ENCODE assay signal across 8 mouse cellular contexts in the genomic region with DNA sequence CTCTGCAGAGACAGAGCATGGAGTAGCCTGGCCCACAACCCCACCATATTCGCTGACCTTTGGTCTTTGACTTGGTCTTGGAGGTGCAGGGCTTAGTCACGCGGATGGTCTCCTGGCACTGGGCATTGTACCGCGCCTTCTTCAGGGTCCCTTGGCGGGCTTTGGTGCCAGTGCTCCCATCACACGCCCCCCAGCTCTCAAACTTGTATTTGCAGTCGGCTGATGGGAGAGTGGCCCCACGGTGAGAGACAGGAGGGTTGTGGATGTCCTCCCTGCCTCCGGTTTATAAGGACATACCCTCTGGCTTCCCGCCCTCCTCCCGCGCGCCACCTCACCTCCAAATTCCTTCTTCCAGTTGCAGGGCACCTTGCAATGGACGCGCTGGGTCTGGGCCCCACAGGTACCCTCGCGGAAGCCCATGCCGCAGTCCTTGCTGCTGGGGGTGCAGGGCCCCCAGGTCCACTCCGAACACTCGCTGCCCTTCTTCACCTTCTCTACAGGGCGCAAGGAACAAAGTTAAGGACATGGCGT. TPM values are rescaled to one million over a fixed set of nuclear protein-coding genes. Genes with fewer than 3 reads are reported as not detected.
DNase-seq lines count a peak whose midpoint lies in the region; ATAC-seq and TF ChIP-seq lines count a peak whose summit lies in the region.

No protein-coding gene starts in this region.

- H3K9me3 ChIP-seq in heart, embryonic 12.5 days (replicated peaks): no peaks in the 10 kb centered on the region
- no peaks in the 10 kb centered on the region for H3K9me3 ChIP-seq in hindbrain, embryonic 14.5 days (ENCODE audit: control insufficient read depth, low read length)
- no peaks in the 10 kb centered on the region for H3K9me3 ChIP-seq in liver, embryonic 14.5 days (ENCODE audit: control insufficient read depth, low read length)

- WGBS in heart, embryonic 12.5 days: 3% methylated on average over 23 of the region's 23 CpGs
- WGBS in hindbrain, embryonic 14.5 days: 2% methylated on average over 23 of the region's 23 CpGs
- 26% methylated on average over 23 of the region's 23 CpGs for WGBS in liver, embryonic 14.5 days (ENCODE audit: insufficient replicate concordance)

- H3K4me1 ChIP-seq in heart, embryonic 12.5 days (replicated peaks): peaks cover 58% of the 10 kb centered on the region
- H3K4me1 ChIP-seq in hindbrain, embryonic 14.5 days (replicated peaks; ENCODE audit: control insufficient read depth, insufficient read depth, low read length): peaks cover 15% of the 10 kb centered on the region
- peaks cover 5 to 7% of the 10 kb centered on the region in 2 experiments for H3K4me1 ChIP-seq in liver, embryonic 14.5 days (replicated peaks; ENCODE audit: control insufficient read depth in 2 of 2, insufficient read depth in 2 of 2, low read length in 1 of 2)

- 0 out of 2 replicates have a peak, but pooled peaks cover 7% of the 10 kb centered on the region for H3K27me3 ChIP-seq in heart, embryonic 12.5 days (replicated peaks)
- no peaks in the 10 kb centered on the region for H3K27me3 ChIP-seq in hindbrain, embryonic 14.5 days (ENCODE audit: control insufficient read depth, insufficient read depth, low read length)
- peaks cover 17% of the 10 kb centered on the region for H3K27me3 ChIP-seq in liver, embryonic 14.5 days (ENCODE audit: control insufficient read depth, insufficient read depth, low read length)

- H3K36me3 ChIP-seq in heart, embryonic 12.5 days: peaks cover 30% of the 10 kb centered on the region
- H3K36me3 ChIP-seq in hindbrain, embryonic 14.5 days (replicated peaks; ENCODE audit: control insufficient read depth, insufficient read depth): peaks cover 17% of the 10 kb centered on the region; the same call in 1 of the 2 replicates
- H3K36me3 ChIP-seq in liver, embryonic 14.5 days (replicated peaks; ENCODE audit: control insufficient read depth, insufficient read depth, low read depth): peaks cover 10% of the 10 kb centered on the region

- peak overlapping the region; percentile 83 for H3K9ac ChIP-seq in heart, embryonic 12.5 days
- peak overlapping the region; percentile 84 for H3K9ac ChIP-seq in hindbrain, embryonic 14.5 days
- H3K9ac ChIP-seq in liver, embryonic 14.5 days (replicated peaks): no peak overlapping the region

- DNase-seq in heart, adult 18-20 months: no peak
- DNase-seq in cerebellum, adult 9-11 months: peak; percentile 64
- DNase-seq in hindbrain, embryonic 14.5 days (ENCODE audit: low spot score): no peak
- DNase-seq in liver, embryonic 14.5 days (ENCODE audit: low read depth in 3 of 3, low spot score in 3 of 3): no peak
- no peak for DNase-seq in urinary bladder, postnatal 4 days (ENCODE audit: low spot score in 2 of 2)
- DNase-seq in gastrocnemius, postnatal 4 days (ENCODE audit: low spot score in 2 of 2): no peak
- no peak for DNase-seq in adipocyte (ENCODE audit: low spot score)

- no peak for TF ChIP-seq EP300 in liver, embryonic 14.5 days (IDR thresholded peaks at IDR 0.05; ENCODE audit: low read depth)

- ATAC-seq in heart, embryonic 12.5 days (ENCODE audit: insufficient number of reproducible peaks, low FRiP score): no peak
- no peak for ATAC-seq in hindbrain, embryonic 14.5 days (ENCODE audit: low FRiP score)
- no peak for ATAC-seq in liver, embryonic 14.5 days (ENCODE audit: insufficient read depth)

- no peak for TF ChIP-seq CTCF in liver, embryonic 14.5 days (IDR thresholded peaks at IDR 0.05; ENCODE audit: low read depth)

- H3K4me2 ChIP-seq in heart, embryonic 12.5 days: peak overlapping the region; percentile 68
- peak overlapping the region; percentile 58 for H3K4me2 ChIP-seq in hindbrain, embryonic 14.5 days (replicated peaks)
- peak overlapping the region; percentile 52 for H3K4me2 ChIP-seq in liver, embryonic 14.5 days (ENCODE audit: low read depth)

- peak overlapping the region; percentile 62 for H3K4me3 ChIP-seq in heart, embryonic 12.5 days
- H3K4me3 ChIP-seq in hindbrain, embryonic 14.5 days (replicated peaks; ENCODE audit: low read length): peak overlapping the region; percentile 47
- peak overlapping the region; percentile 1 to 25; a peak in 3 of 4 replicates for H3K4me3 ChIP-seq in liver, embryonic 14.5 days (ENCODE audit: insufficient read depth in 1 of 2, low read depth in 2 of 2, low read length in 2 of 2)

- H3K27ac ChIP-seq in heart, embryonic 12.5 days (ENCODE audit: poor library complexity, severe bottlenecking): peak overlapping the region; percentile 89
- H3K27ac ChIP-seq in hindbrain, embryonic 14.5 days: peak overlapping the region; percentile 72
- no peak overlapping the region for H3K27ac ChIP-seq in liver, embryonic 14.5 days

RNA-seq across cellular contexts. Expression of gene Mdk, which starts 1.3 kb away (rescaled TPM):
- polyA plus RNA-seq in heart, embryonic 12.5 days (2016; fragmentation: Nextera tagmentation; extraction: Ambion mirVana): 724 and 730 TPM in 2 replicates
- total RNA-seq in heart, adult 18-20 months (2021): 1 to 10 TPM; 2.3 to 2.9 TPM
- 154 and 171 TPM in 2 replicates for polyA plus RNA-seq in hindbrain, embryonic 14.5 days (2014; fragmentation: Nextera tagmentation; extraction: Ambion mirVana)
- polyA plus RNA-seq in liver, embryonic 14.5 days (2012; rRNA removed): 13.2 and 19.3 TPM in 2 replicates
- polyA plus RNA-seq in liver, embryonic 14.5 days (2014; fragmentation: Nextera tagmentation; extraction: Ambion mirVana): 12.7 and 13.7 TPM in 2 replicates
- 100 to 1,000 TPM; 130 to 135 TPM for total RNA-seq in gastrocnemius, postnatal 4 days (2021)

RNA-seq across cellular contexts. Expression of gene Chrm4, which starts 3.8 kb away (rescaled TPM):
- polyA plus RNA-seq in heart, embryonic 12.5 days (2016; fragmentation: Nextera tagmentation; extraction: Ambion mirVana): 0.15 TPM in 1 of 2 replicates, not detected in the other
- total RNA-seq in heart, adult 18-20 months (2021): not detected
- polyA plus RNA-seq in hindbrain, embryonic 14.5 days (2014; fragmentation: Nextera tagmentation; extraction: Ambion mirVana): 0.52 and 0.67 TPM in 2 replicates
- 0.06 and 0.08 TPM in 2 replicates for polyA plus RNA-seq in liver, embryonic 14.5 days (2012; rRNA removed)
- not detected in 2 replicates for polyA plus RNA-seq in liver, embryonic 14.5 days (2014; fragmentation: Nextera tagmentation; extraction: Ambion mirVana)
- total RNA-seq in gastrocnemius, postnatal 4 days (2021): under 1 TPM; 0.32 to 0.36 TPM

RNA-seq across cellular contexts. Expression of gene Gm9821, which starts 14.7 kb away (rescaled TPM):
- polyA plus RNA-seq in heart, embryonic 12.5 days (2016; fragmentation: Nextera tagmentation; extraction: Ambion mirVana): 3.2 and 4.0 TPM in 2 replicates
- total RNA-seq in heart, adult 18-20 months (2021): not detected
- 0.39 TPM in 1 of 2 replicates, not detected in the other for polyA plus RNA-seq in hindbrain, embryonic 14.5 days (2014; fragmentation: Nextera tagmentation; extraction: Ambion mirVana)
- 0.01 and 0.02 TPM in 2 replicates for polyA plus RNA-seq in liver, embryonic 14.5 days (2012; rRNA removed)
- polyA plus RNA-seq in liver, embryonic 14.5 days (2014; fragmentation: Nextera tagmentation; extraction: Ambion mirVana): 0.63 and 0.96 TPM in 2 replicates
- not detected for total RNA-seq in gastrocnemius, postnatal 4 days (2021)

RNA-seq across cellular contexts. Expression of gene Dgkz, which starts 44.8 kb away (rescaled TPM):
- 43.8 and 48.8 TPM in 2 replicates for polyA plus RNA-seq in heart, embryonic 12.5 days (2016; fragmentation: Nextera tagmentation; extraction: Ambion mirVana)
- 10 to 100 TPM; 33.8 to 35.9 TPM for total RNA-seq in heart, adult 18-20 months (2021)
- 39.0 and 42.6 TPM in 2 replicates for polyA plus RNA-seq in hindbrain, embryonic 14.5 days (2014; fragmentation: Nextera tagmentation; extraction: Ambion mirVana)
- 55.9 and 60.7 TPM in 2 replicates for polyA plus RNA-seq in liver, embryonic 14.5 days (2012; rRNA removed)
- polyA plus RNA-seq in liver, embryonic 14.5 days (2014; fragmentation: Nextera tagmentation; extraction: Ambion mirVana): 19.6 and 26.7 TPM in 2 replicates
- total RNA-seq in gastrocnemius, postnatal 4 days (2021): 100 to 1,000 TPM in 1 of 2 experiments, 10 to 100 TPM in 1; 96.0 to 121 TPM
